8 mouse cellular contexts compared by ENCODE assay signal in genomic region chr1:73862323-73863073, GRCm38 (mm10).
A peak's percentile ranks its signal among the peaks of the same experiment; 100 is the strongest.
DNase-seq lines count a peak whose midpoint lies in the region; ATAC-seq and TF ChIP-seq lines count a peak whose summit lies in the region.

No protein-coding gene starts in this region.

- peak; percentile 94 for DNase-seq in ZHBTc4 (ENCODE audit: low read depth, low spot score)
- peak; percentile 69 for DNase-seq in forebrain, embryonic 10.5 days (ENCODE audit: extremely low spot score, low spot score)
- DNase-seq in heart, postnatal 14 days, result peak; percentile 52 to 78
- peak; percentile 80 to 89 for DNase-seq in kidney, postnatal 25 days
- DNase-seq in lung, postnatal 0 days (ENCODE audit: low spot score), result peak; percentile 93
- DNase-seq in retina, postnatal 1 day, result peak; percentile 73

- no peaks in the 10 kb centered on the region for H3K79me2 ChIP-seq in C2C12 (ENCODE audit: control insufficient read depth, insufficient read depth)

- H3K4me2 ChIP-seq in lung, postnatal 0 days (replicated peaks; ENCODE audit: low read depth, low read length), result peak overlapping the region; percentile 36

- peak; percentile 99 for ATAC-seq in lung, postnatal 0 days
- no peak for ATAC-seq in erythroblast, adult 5-6 weeks (replicated peaks; ENCODE audit: low FRiP score, poor library complexity, severe bottlenecking)

- no peak overlapping the region for H3K4me3 ChIP-seq in C2C12 (ENCODE audit: insufficient read depth, poor library complexity, severe bottlenecking)
- peak overlapping the region; percentile 18; the same call in 1 of the 2 replicates for H3K4me3 ChIP-seq in forebrain, embryonic 10.5 days
- no peak overlapping the region for H3K4me3 ChIP-seq in lung, postnatal 0 days (ENCODE audit: low read depth, low read length)

- TF ChIP-seq CTCF in C2C12 (IDR thresholded peaks at IDR 0.05; ENCODE audit: control insufficient read depth, insufficient read depth, insufficient read length), result peak; percentile 38
- peak; percentile 91 for TF ChIP-seq CTCF in lung, postnatal 0 days (IDR thresholded peaks at IDR 0.05)

- H3K27me3 ChIP-seq in C2C12 (ENCODE audit: control insufficient read depth, insufficient read depth, insufficient read length), result peaks cover 6% of the 10 kb centered on the region
- no peaks in the 10 kb centered on the region for H3K27me3 ChIP-seq in forebrain, embryonic 10.5 days (ENCODE audit: poor library complexity, severe bottlenecking)
- H3K27me3 ChIP-seq in lung, postnatal 0 days (replicated peaks; ENCODE audit: insufficient read depth, low read length), result no peaks in the 10 kb centered on the region

- H3ac ChIP-seq in C2C12 (ENCODE audit: control insufficient read depth, insufficient read length, low read depth), result no peak overlapping the region

- H3K27ac ChIP-seq in forebrain, embryonic 10.5 days, result peak overlapping the region; percentile 82
- H3K27ac ChIP-seq in lung, postnatal 0 days (ENCODE audit: low read length), result peak overlapping the region; percentile 45

- H3K36me3 ChIP-seq in C2C12 (ENCODE audit: control insufficient read depth, insufficient read depth), result no peaks in the 10 kb centered on the region
- H3K36me3 ChIP-seq in forebrain, embryonic 10.5 days (replicated peaks), result no peaks in the 10 kb centered on the region
- no peaks in the 10 kb centered on the region for H3K36me3 ChIP-seq in lung, postnatal 0 days (ENCODE audit: insufficient read depth, low read length)

- H3K9ac ChIP-seq in lung, postnatal 0 days (replicated peaks; ENCODE audit: low read depth), result no peak overlapping the region

- H3K79me3 ChIP-seq in C2C12 (ENCODE audit: low read depth), result no peaks in the 10 kb centered on the region

- no peak for TF ChIP-seq EP300 in lung, postnatal 0 days (IDR thresholded peaks at IDR 0.05)

- intact Hi-C loops in heart, postnatal 14 days (cut with DNase I), result no loop called here

- H3K4me1 ChIP-seq in forebrain, embryonic 10.5 days, result peaks cover 15% of the 10 kb centered on the region
- H3K4me1 ChIP-seq in lung, postnatal 0 days (ENCODE audit: insufficient read depth, low read depth, low read length), result no peaks in the 10 kb centered on the region

- 16% methylated on average over 15 of the region's 15 CpGs for WGBS in forebrain, embryonic 10.5 days
- 6% methylated on average over 15 of the region's 15 CpGs for WGBS in lung, postnatal 0 days

- H3K9me3 ChIP-seq in forebrain, embryonic 10.5 days, result no peaks in the 10 kb centered on the region
- H3K9me3 ChIP-seq in lung, postnatal 0 days (ENCODE audit: low read length), result no peaks in the 10 kb centered on the region

TF ChIP-seq in C2C12, 6 proteins besides CTCF, POLR2A, EP300 and RAD21:
- no peak for TF ChIP-seq CEBPB (IDR thresholded peaks at IDR 0.05; ENCODE audit: low read depth)
- no peak for TF ChIP-seq MYOG (IDR thresholded peaks at IDR 0.05; ENCODE audit: control insufficient read depth, extremely low read depth, insufficient read length)
- TF ChIP-seq MYOD1 (IDR thresholded peaks at IDR 0.05; ENCODE audit: control insufficient read depth, insufficient read length, low read depth), result no peak
- no peak for TF ChIP-seq MAX (IDR thresholded peaks at IDR 0.05)
- TF ChIP-seq FOSL1 (IDR thresholded peaks at IDR 0.05; ENCODE audit: insufficient read depth, low read length, poor library complexity, severe bottlenecking), result no peak
- no peak for TF ChIP-seq USF1 (IDR thresholded peaks at IDR 0.05; ENCODE audit: low read depth)
TF ChIP-seq in C2C12: peak in this region for 0.
